Mouse (Mus musculus) stomach, embryonic 14.5 days (tissue): ENCODE measurements at regions not wholly inside any gene's neighbourhood (a gene's known extent, or its start where the extent isn't known, plus 50 kb on each side); places are given as distances from the start of the nearest gene placed in this dataset.

Experiments used
- ATAC-seq: fragments of 200-750 bp; cut with Nextera tagmentation; 2 replicates; pipeline ENCODE4 v1.8.0; 2017; ENCODE audit warnings: low read depth, moderate TSS enrichment; ENCODE audit not compliant: insufficient number of reproducible peaks, insufficient read depth, low FRiP score
- H3K27ac ChIP-seq: fragments of 300-500 bp; sonication (generic); 2 replicates; pipeline ENCODE4 v1.5.1; 2014; ENCODE audit warnings: mild to moderate bottlenecking, low read length, moderate library complexity, mixed read lengths
- H3K27me3 ChIP-seq: fragments of 300-500 bp; sonication (generic); 2 replicates; pipeline ENCODE4 v1.6.1; 2014; ENCODE audit warnings: low read length, control low read depth, mixed read lengths; ENCODE audit not compliant: control insufficient read depth, insufficient read depth
- H3K36me3 ChIP-seq: fragments of 300-500 bp; sonication (generic); 2 replicates; pipeline ENCODE4 v1.6.1; 2014; ENCODE audit warnings: mild to moderate bottlenecking, control low read depth, low read length, moderate library complexity, mixed read lengths; ENCODE audit not compliant: control insufficient read depth, insufficient read depth
- H3K4me1 ChIP-seq: fragments of 300-500 bp; sonication (generic); 2 replicates; pipeline ENCODE4 v1.6.1; 2014; ENCODE audit warnings: low read length, control low read depth, mixed read lengths; ENCODE audit not compliant: control insufficient read depth, insufficient read depth
- H3K4me2 ChIP-seq: fragments of 300-500 bp; sonication (generic); replicated peaks from 2 replicates; pipeline ENCODE4 v1.6.1; 2014; ENCODE audit warnings: low read depth, low read length, control low read depth
- H3K4me3 ChIP-seq: fragments of 300-500 bp; sonication (generic); 2 replicates; pipeline ENCODE4 v1.5.1; 2014; ENCODE audit warnings: low read depth, low read length, control low read depth
- H3K9ac ChIP-seq: fragments of 300-500 bp; sonication (generic); replicated peaks from 2 replicates; pipeline ENCODE4 v1.6.1; 2014; ENCODE audit warnings: low read depth, mild to moderate bottlenecking, control low read depth, low read length, moderate library complexity, mixed read lengths
- H3K9me3 ChIP-seq: fragments of 300-500 bp; sonication (generic); 2 replicates; pipeline ENCODE4 v1.6.1; 2016; ENCODE audit warnings: low read depth, low read length, control low read depth; ENCODE audit not compliant: control insufficient read depth
- WGBS: fragments of 180-500 bp; shearing (Covaris S2); extraction: QIAGEN DNeasy Blood & Tissue Kit; methylation state at CpG from one replicate; pipeline ENCODE4 v1.1.7; 2014; 5-methylcytosine and 5-hydroxymethylcytosine counted together

- Histone ChIP-seq H3K4me3 (no peak overlapping the region), H3K36me3 (no peaks in the 10 kb centered on the region), H3K27ac (no peak overlapping the region), H3K9me3 (no peaks in the 10 kb centered on the region), H3K4me2 (no peak overlapping the region), H3K4me1 (peaks cover 25% of the 10 kb centered on the region; the same call in 1 of the 2 replicates), H3K27me3 (no peaks in the 10 kb centered on the region), H3K9ac (no peak overlapping the region)
- WGBS = 83% methylated on average over 17 of the region's 17 CpGs
- no peak for ATAC-seq
These were observed 58.9 kb upstream of the Smndc1 start for GRCm38 (mm10) chr19:53449137-53449783.

DNA sequence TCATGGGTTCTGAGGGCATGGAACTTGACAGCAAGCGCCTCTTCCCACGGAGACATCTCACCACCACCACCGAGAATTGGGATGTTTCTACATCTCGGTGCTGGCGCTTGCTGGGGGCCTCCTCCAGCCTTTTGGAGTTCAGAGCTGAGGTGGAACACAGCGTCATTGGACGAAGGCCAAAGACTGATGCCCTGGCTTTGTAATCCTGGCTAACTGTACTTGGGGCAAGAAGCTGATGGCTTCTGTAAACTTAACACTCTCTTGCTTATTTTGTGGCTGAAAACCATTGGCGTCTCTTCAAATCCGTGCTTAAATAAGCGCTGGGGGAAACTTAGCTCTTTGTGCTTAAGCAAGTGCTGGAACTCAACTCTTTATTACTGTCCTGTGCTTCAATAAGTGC is 57.8 kb upstream of the Smndc1 start:
- Histone ChIP-seq H3K4me3 (no peak overlapping the region), H3K4me2 (no peak overlapping the region), H3K4me1 (peaks cover 25% of the 10 kb centered on the region; the same call in 1 of the 2 replicates), H3K27me3 (no peaks in the 10 kb centered on the region), H3K9me3 (no peaks in the 10 kb centered on the region), H3K9ac (no peak overlapping the region), H3K27ac (no peak overlapping the region), H3K36me3 (no peaks in the 10 kb centered on the region)
- 55% methylated on average over 10 of the region's 10 CpGs for WGBS
- ATAC-seq = no peak

- H3K9ac ChIP-seq = no peak overlapping the region
- ATAC-seq = no peak
- H3K4me1 ChIP-seq = peaks cover 24% of the 10 kb centered on the region; the same call in 1 of the 2 replicates
These were observed 57.4 kb upstream of the Smndc1 start for GRCm38 (mm10) chr19:53447754-53448153.

DNA sequence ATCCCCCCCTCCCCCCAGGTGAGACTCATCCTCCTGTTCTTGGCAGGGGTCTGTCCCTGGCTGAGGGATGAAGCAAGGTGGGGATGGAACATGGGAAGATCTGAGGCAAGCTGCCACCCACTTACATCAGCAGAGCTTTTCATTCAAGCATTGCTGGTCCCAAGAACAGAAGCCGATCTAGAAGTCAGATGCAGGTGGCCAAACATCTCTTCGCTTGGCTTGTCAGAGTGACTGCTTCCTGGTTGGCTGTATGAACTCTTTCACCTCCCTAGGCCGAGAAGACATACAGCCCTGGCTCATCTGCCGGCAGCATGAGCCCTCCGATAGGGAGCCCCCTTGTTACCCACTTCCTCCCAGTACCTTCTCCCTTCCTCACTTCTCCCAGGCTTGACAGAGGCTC is 55.8 kb upstream of the Smndc1 start:
- H3K4me1 ChIP-seq = peaks cover 12% of the 10 kb centered on the region; the same call in 1 of the 2 replicates
- H3K4me2 ChIP-seq = no peak overlapping the region
- no peak overlapping the region for H3K4me3 ChIP-seq
- H3K27ac ChIP-seq = no peak overlapping the region
- H3K27me3 ChIP-seq = no peaks in the 10 kb centered on the region
- H3K36me3 ChIP-seq = no peaks in the 10 kb centered on the region
- H3K9ac ChIP-seq = no peak overlapping the region
- 32% methylated on average over 5 of the region's 5 CpGs for WGBS
- no peak for ATAC-seq
- H3K9me3 ChIP-seq = no peaks in the 10 kb centered on the region

More at GRCm38 (mm10) chr19:53447754-53448153, 57.4 kb upstream of the Smndc1 start:
- no peaks in the 10 kb centered on the region for H3K27me3 ChIP-seq
- no peak overlapping the region for H3K4me2 ChIP-seq
- H3K27ac ChIP-seq = no peak overlapping the region
- WGBS = 61% methylated on average over 6 of the region's 6 CpGs
- no peak overlapping the region for H3K4me3 ChIP-seq
- no peaks in the 10 kb centered on the region for H3K36me3 ChIP-seq
- no peaks in the 10 kb centered on the region for H3K9me3 ChIP-seq

DNA sequence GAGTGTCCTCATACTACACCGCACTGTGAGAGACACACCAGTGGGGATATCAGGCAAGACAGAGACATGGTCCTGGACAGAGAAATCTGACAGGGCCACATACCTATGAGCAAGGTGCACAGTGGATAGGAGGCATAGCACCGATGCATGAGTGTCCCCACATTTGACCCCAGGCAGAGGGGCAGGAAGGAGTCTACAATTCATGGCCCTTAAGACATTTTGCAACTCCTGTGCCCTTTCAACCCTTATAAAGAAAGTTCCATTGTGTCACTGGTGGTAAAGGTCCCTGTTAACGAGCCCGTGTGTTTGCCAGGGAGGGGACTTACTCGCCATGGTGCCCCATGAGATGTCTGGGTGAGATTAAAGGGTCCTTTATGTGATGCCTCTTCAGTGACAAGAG is 54.3 kb upstream of the Smndc1 start:
- no peaks in the 10 kb centered on the region for H3K9me3 ChIP-seq
- WGBS = 56% methylated on average over 5 of the region's 5 CpGs
- no peak overlapping the region for H3K4me2 ChIP-seq
- no peak overlapping the region for H3K9ac ChIP-seq
- no peak overlapping the region for H3K4me3 ChIP-seq
- peaks cover 7% of the 10 kb centered on the region; the same call in 1 of the 2 replicates for H3K4me1 ChIP-seq
- H3K27ac ChIP-seq = no peak overlapping the region
- no peak for ATAC-seq
- H3K27me3 ChIP-seq = no peaks in the 10 kb centered on the region
- H3K36me3 ChIP-seq = no peaks in the 10 kb centered on the region

GRCm38 (mm10) chr19:53442756-53443654 is 52.6 kb upstream of the Smndc1 start:
- no peak overlapping the region for H3K27ac ChIP-seq
- H3K27me3 ChIP-seq = no peaks in the 10 kb centered on the region
- H3K9me3 ChIP-seq = no peaks in the 10 kb centered on the region
- no peak overlapping the region for H3K4me2 ChIP-seq
- H3K4me1 ChIP-seq = peaks cover 10% of the 10 kb centered on the region
- H3K4me3 ChIP-seq = no peak overlapping the region
- no peak for ATAC-seq
- WGBS = 81% methylated on average over 22 of the region's 22 CpGs
- H3K9ac ChIP-seq = no peak overlapping the region
- no peaks in the 10 kb centered on the region for H3K36me3 ChIP-seq

DNA sequence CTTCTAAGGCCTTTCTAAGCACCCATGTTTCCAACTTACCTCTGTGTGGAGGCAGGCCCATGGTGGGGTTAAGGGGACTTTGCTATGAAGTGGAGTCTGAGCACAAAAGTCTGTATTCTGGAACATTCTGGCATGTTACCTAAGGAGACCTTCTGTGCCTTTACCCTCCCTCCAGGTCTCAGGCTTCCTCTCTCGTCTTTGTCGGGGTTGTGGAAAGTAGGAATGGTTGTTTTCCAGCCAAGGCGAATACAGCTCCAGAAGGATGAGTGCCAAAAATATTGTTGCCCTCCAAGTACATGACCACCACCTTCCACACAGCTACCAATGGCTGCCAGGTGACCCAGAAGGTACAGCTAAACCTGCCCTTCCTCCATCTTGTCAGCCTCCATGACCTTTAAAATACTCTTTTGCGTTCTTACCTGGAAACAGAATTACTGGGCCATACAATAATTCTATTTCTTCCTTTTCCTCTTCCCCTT is 51.8 kb upstream of the Smndc1 start:
- Histone ChIP-seq H3K9me3 (no peaks in the 10 kb centered on the region), H3K4me3 (no peak overlapping the region), H3K27ac (no peak overlapping the region), H3K36me3 (no peaks in the 10 kb centered on the region), H3K27me3 (no peaks in the 10 kb centered on the region), H3K4me1 (peaks cover 14% of the 10 kb centered on the region), H3K4me2 (no peak overlapping the region), H3K9ac (no peak overlapping the region)
- WGBS = 95% methylated on average over 4 of the region's 4 CpGs
- no peak for ATAC-seq

DNA sequence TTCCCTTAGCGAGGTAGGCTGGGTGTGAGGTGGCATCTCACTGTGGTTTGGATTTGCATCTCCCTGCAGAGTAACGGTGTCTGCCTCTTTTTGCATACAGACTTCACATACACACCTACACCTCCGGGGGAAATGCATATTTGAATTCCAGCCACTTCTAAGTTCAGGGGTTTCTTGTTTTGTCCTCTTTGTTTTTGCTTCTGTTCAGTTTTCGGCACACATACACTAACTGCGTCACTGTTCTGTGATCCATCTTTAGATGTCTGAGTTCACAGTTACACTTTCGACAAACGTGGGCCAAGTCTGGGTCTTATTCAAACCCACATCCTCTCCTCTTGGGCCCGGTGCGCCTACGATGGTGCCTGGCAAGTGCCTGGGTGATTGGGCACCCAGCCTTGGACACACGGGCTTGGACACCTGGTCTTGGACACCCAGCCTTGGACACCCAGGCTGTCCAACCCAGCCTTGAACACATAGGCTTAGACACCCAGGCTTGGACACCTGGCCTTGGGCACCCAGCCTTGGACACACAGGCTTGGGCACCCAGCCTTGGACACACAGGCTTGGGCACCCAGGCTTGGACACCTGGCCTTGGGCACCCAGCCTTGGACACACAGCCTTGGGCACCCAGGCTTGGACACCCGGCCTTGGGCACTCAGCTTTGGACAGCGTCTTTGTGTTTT is 51.2 kb upstream of the Smndc1 start:
- H3K4me2 ChIP-seq = no peak overlapping the region
- H3K4me3 ChIP-seq = no peak overlapping the region
- no peak overlapping the region for H3K27ac ChIP-seq
- 80% methylated on average over 13 of the region's 13 CpGs for WGBS
- no peaks in the 10 kb centered on the region for H3K27me3 ChIP-seq
- no peaks in the 10 kb centered on the region for H3K9me3 ChIP-seq
- no peak overlapping the region for H3K9ac ChIP-seq
- H3K4me1 ChIP-seq = peaks cover 17% of the 10 kb centered on the region
- no peak for ATAC-seq
- H3K36me3 ChIP-seq = no peaks in the 10 kb centered on the region
